Mouse (Mus musculus) embryonic fibroblast, embryonic 13.5 days (primary cell): ENCODE results near the gene Medag. TPM values are rescaled to one million over a fixed set of nuclear protein-coding genes. Genes with fewer than 3 reads are reported as not detected.

Experiments
- H3K27ac ChIP-seq: 2 replicates; pipeline ENCODE4 v1.5.1; 2012; ENCODE audit warnings: low read length, control low read depth, inconsistent platforms; ENCODE audit not compliant: insufficient read depth
- H3K4me1 ChIP-seq: 2 replicates; pipeline ENCODE4 v1.6.1; 2011; ENCODE audit warnings: low read length; ENCODE audit not compliant: control insufficient read depth, insufficient read depth
- H3K4me3 ChIP-seq: 2 replicates; pipeline ENCODE4 v1.5.1; 2011; ENCODE audit warnings: mild to moderate bottlenecking, control low read depth, low read length; ENCODE audit not compliant: insufficient read depth
- CTCF ChIP-seq: IDR thresholded peaks from 2 replicates; pipeline ENCODE4 v1.5.1; 2011; ENCODE audit warnings: mild to moderate bottlenecking, control low read depth, low read length, moderate library complexity, borderline replicate concordance; ENCODE audit not compliant: insufficient read depth
- POLR2A ChIP-seq: IDR thresholded peaks from 2 replicates; pipeline ENCODE4 v1.6.1; 2011; ENCODE audit warnings: low read depth, mild to moderate bottlenecking, control low read depth, low read length, moderate library complexity
- polyA plus RNA-seq: library from polyadenylated mRNA; stranded (reverse); fragments of >200 nt; gene quantifications from 2 replicates; pipeline ENCODE4 v1.2.4, GENCODE M21; 2011; ENCODE audit warnings: low read depth; ENCODE audit not compliant: missing spikeins, insufficient read length

Gene Medag
- polyA plus RNA-seq, 1 experiment: 77.2 TPM

DNA sequence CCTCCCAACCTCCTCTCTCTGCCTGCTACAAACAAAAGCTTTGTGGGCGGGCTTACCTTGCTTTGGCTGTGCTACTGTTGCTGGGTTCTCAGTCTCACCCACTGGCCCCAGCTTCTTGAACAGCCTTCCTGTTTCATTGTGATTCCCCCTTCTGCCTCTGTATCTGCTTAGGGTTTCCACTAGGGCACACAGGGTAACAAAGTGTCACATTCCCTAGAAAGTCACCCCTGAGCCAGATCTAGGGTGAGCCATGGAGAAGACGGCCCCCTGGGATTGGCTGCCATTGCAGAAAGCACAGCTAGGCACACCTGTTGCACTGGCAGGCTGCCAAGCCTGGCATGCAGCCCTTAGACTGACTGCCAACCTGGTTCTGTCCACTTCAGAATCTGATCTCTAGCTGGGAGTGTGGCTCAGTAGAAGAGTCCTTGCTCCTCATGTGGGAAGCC lies 17.3 kb downstream of the Medag start:
- no peak overlapping the region for H3K27ac ChIP-seq
- H3K4me1 ChIP-seq: peaks cover 2% of the 10 kb centered on the region; the same call in 1 of the 2 replicates
- no peak for TF ChIP-seq POLR2A
- TF ChIP-seq CTCF: no peak
- H3K4me3 ChIP-seq: no peak overlapping the region

DNA sequence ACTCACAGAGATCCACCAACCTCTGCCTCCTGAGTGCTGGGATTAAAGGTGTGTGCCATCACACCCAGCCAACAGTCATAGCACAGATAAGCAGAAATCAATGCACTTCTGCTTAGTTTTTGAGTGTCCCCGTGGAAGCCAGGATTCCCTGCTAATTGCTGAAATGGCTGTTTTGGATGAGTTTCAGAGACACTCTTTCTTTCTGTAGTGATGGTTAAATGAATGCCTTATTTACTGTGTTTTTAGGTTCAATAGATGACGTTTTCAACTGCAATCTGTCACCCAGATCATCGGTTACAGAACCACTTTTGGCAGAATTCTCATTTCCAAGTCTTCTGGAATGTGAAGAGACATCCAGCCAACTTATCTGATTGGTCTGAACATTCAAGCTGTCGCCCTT lies 18.0 kb downstream of the Medag start:
- TF ChIP-seq POLR2A: no peak
- no peak for TF ChIP-seq CTCF

DNA sequence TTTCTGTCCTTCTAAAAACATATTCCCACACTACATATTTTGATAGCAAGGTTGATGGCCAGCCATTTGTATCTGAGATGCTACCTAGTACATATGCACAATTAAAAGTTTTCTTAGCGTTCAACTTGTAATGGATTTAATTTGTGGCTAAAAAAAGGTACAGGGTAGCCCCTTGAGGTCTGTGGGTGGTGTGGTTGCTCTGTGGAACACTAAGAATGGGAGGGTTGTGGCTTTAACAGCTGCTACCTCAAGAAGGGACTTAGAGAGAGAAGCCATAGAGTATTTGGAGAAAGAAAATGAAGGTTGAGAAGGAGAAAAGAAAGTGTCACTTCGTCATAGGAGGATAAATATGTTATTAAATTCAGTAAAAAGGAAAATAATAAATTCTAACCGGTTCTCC lies 19.4 kb downstream of the Medag start:
- no peak overlapping the region for H3K27ac ChIP-seq
- no peak overlapping the region for H3K4me3 ChIP-seq
- H3K4me1 ChIP-seq: peaks cover 7% of the 10 kb centered on the region
- TF ChIP-seq POLR2A: no peak
- TF ChIP-seq CTCF: no peak

More for the DNA sequence above, 18.0 kb downstream of the Medag start:
- H3K4me3 ChIP-seq: no peak overlapping the region
- peaks cover 5% of the 10 kb centered on the region for H3K4me1 ChIP-seq
- no peak overlapping the region for H3K27ac ChIP-seq

DNA sequence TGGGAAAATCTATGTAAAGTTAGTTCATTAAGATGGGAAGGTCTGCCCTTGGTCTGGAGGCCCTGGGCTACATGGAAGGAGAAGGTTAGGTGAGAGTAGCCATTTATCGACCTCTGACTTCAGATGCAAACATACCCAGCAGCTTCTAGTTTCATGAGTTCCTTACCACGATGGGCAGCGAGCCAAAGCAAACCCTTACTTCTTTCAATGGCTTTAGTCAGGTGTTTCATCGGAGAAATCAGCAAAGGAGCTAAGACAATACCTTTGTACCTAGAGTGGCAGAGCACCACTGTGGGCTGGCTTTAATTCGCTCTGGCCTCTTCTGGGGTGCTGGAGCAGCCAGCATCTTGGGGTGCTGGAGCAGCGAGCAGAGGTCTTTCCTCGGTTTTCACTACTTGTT lies 22.1 kb downstream of the Medag start:
- Histone ChIP-seq H3K27ac (no peak overlapping the region), H3K4me3 (no peak overlapping the region), H3K4me1 (peaks cover 7% of the 10 kb centered on the region)
- TF ChIP-seq POLR2A: no peak
- TF ChIP-seq CTCF: no peak

GRCm38 (mm10) chr5:149434141-149434690 lies 22.7 kb downstream of the Medag start:
- peak overlapping the region; percentile 35; the same call in 1 of the 2 replicates for H3K27ac ChIP-seq
- no peak for TF ChIP-seq CTCF
- no peak overlapping the region for H3K4me3 ChIP-seq
- H3K4me1 ChIP-seq: peaks cover 7% of the 10 kb centered on the region

DNA sequence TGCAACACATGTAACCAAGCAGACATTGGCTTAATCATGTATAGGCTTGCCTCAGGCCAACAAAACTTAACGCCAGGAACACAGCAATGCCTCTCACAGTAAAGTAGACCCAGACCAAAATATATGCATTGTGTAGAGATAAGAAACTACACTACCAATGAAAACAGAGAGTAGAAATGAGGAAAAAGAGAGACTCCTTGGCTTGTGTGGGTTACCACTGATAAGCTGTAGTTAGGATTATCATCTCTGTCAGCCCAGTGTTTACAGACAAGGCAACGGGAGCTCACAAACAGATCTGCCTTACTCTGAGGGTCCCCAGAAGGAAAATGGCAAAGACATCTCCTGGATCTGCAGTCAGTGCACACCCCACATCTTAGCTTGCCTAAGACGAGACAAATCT lies 25.0 kb downstream of the Medag start:
- Histone ChIP-seq H3K4me1 (peaks cover 12% of the 10 kb centered on the region), H3K4me3 (no peak overlapping the region), H3K27ac (no peak overlapping the region)
- TF ChIP-seq CTCF (no peak), POLR2A (no peak)

DNA sequence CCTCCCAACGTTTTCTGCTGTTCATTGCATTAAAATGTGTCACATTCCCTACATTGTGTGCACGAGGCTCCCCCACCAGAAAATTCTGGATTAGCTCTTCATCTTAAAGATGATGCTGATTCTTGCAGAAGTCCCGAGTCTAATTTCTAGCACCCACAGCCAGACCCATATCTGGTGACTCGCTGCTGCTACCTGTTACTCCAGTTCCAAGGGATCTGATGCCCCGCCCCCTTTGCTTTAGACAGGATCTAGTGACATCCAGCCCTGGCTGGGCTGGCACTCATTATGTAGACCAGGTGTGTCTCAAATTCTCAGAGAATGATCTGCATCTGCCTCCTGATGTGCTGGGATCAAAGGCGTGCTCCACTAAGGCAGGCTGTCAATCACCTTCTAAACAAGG lies 25.6 kb downstream of the Medag start:
- peaks cover 12% of the 10 kb centered on the region for H3K4me1 ChIP-seq
- no peak overlapping the region for H3K27ac ChIP-seq
- no peak overlapping the region for H3K4me3 ChIP-seq
- TF ChIP-seq CTCF (no peak), POLR2A (no peak)

GRCm38 (mm10) chr5:149439531-149440179 lies 28.1 kb downstream of the Medag start, which contains the start of gene Tex26:
Tex26 (plus strand) TSS chr5:149439660.
- peak; percentile 23; the same call in 1 of the 2 replicates for TF ChIP-seq POLR2A
- no peak for TF ChIP-seq CTCF

DNA sequence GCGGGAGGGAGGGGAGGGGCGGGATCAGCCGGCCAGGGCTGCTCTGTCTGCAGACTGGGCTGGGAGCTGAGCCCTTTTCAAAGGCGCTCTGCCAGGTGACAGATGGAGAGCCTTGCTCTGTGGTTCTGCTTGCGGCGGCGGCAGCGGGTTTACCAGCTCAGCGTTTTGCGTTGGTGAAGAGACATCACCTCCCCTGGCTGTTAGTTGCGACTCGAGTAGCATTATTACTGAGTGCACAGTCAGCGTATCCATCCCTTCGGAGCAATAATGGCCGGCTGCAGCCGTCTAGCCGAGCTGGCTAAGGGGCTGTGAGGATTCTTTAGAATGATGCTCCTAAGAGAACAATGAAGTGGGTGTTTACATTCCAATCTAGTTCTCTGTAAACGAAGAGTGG lies 28.6 kb downstream of the Medag start:
- Histone ChIP-seq H3K4me1 (peaks cover 9% of the 10 kb centered on the region), H3K4me3 (peak overlapping the region; percentile 35), H3K27ac (peak overlapping the region; percentile 39)
- peak; percentile 59 for TF ChIP-seq POLR2A
- no peak for TF ChIP-seq CTCF

More at GRCm38 (mm10) chr5:149439531-149440179, 28.1 kb downstream of the Medag start, which contains the start of gene Tex26:
- Histone ChIP-seq H3K4me1 (peaks cover 10% of the 10 kb centered on the region), H3K4me3 (peak within 1 kb of the TSS; percentile 35), H3K27ac (peak within 1 kb of the TSS; percentile 68)

GRCm38 (mm10) chr5:149441646-149442276 lies 30.2 kb downstream of the Medag start:
- no peak overlapping the region for H3K4me3 ChIP-seq
- H3K4me1 ChIP-seq: peaks cover 9% of the 10 kb centered on the region
- H3K27ac ChIP-seq: no peak overlapping the region
- TF ChIP-seq POLR2A (no peak), CTCF (no peak)
